Mouse (Mus musculus) megakaryocyte, embryonic 14.5 days (primary cell): ENCODE results near the gene Fam168a.

Experiments
- FLI1 ChIP-seq: IDR thresholded peaks from 2 replicates; pipeline ENCODE4 v1.6.1; 2012; ENCODE audit warnings: low read length, inconsistent platforms, mixed read lengths
- GATA1 ChIP-seq: IDR thresholded peaks from 3 replicates; pipeline ENCODE4 v1.6.1; 2012; ENCODE audit warnings: mixed read lengths, low read length, inconsistent platforms, borderline replicate concordance

GRCm38 (mm10) chr7:100768009-100768408, 61.6 kb downstream of the Fam168a start:
- no peak for TF ChIP-seq GATA1
- no peak for TF ChIP-seq FLI1
